Mouse (Mus musculus) hindbrain, embryonic 14.5 days (tissue): ENCODE results near the gene Slc27a5. TPM values are rescaled to one million over a fixed set of nuclear protein-coding genes. Genes with fewer than 3 reads are reported as not detected.

ENCODE experiments used
- ATAC-seq: fragments of 200-750 bp; cut with Nextera tagmentation; 2 replicates; pipeline ENCODE4 v1.8.0; 2017; ENCODE audit warnings: moderate number of reproducible peaks, mild to moderate bottlenecking, moderate TSS enrichment, moderate library complexity; ENCODE audit not compliant: low FRiP score
- DNase-seq: peaks from one replicate; pipeline ENCODE4 v3.0.0-alpha.2; 2015; ENCODE audit warnings: low spot score
- H3K27ac ChIP-seq: fragments of 300-500 bp; sonication (generic); 2 replicates; pipeline ENCODE4 v1.5.1; 2014; ENCODE audit warnings: mild to moderate bottlenecking, moderate library complexity
- H3K27me3 ChIP-seq: fragments of 300-500 bp; sonication (generic); 2 replicates; pipeline ENCODE4 v1.6.1; 2014; ENCODE audit warnings: mild to moderate bottlenecking, low read length, mixed read lengths; ENCODE audit not compliant: control insufficient read depth, insufficient read depth
- H3K36me3 ChIP-seq: fragments of 300-500 bp; sonication (generic); replicated peaks from 2 replicates; pipeline ENCODE4 v1.6.1; 2014; ENCODE audit not compliant: control insufficient read depth, insufficient read depth
- H3K4me1 ChIP-seq: fragments of 300-500 bp; sonication (generic); replicated peaks from 2 replicates; pipeline ENCODE4 v1.6.1; 2014; ENCODE audit warnings: antibody characterized with exemption, low read length, mixed read lengths; ENCODE audit not compliant: control insufficient read depth, insufficient read depth
- H3K4me2 ChIP-seq: fragments of 300-500 bp; sonication (generic); replicated peaks from 2 replicates; pipeline ENCODE4 v1.6.1; 2014; ENCODE audit warnings: mild to moderate bottlenecking, moderate library complexity
- H3K4me3 ChIP-seq: fragments of 300-500 bp; sonication (generic); replicated peaks from 2 replicates; pipeline ENCODE4 v1.5.1; 2014; ENCODE audit warnings: mild to moderate bottlenecking, low read length
- H3K9ac ChIP-seq: fragments of 300-500 bp; sonication (generic); 2 replicates; pipeline ENCODE4 v1.6.1; 2014
- H3K9me3 ChIP-seq: fragments of 300-500 bp; sonication (generic); 2 replicates; pipeline ENCODE4 v1.6.1; 2016; ENCODE audit warnings: low read length; ENCODE audit not compliant: control insufficient read depth
- WGBS: fragments of 180-500 bp; shearing (Covaris S2); extraction: QIAGEN DNeasy Blood & Tissue Kit; methylation state at CpG from one replicate; pipeline ENCODE4 v1.1.7; 2014; 5-methylcytosine and 5-hydroxymethylcytosine counted together
- polyA plus RNA-seq: library from polyadenylated mRNA; unstranded; fragments of >200 nt; fragmentation: Nextera tagmentation; extraction: Ambion mirVana; gene quantifications from 2 replicates; pipeline ENCODE4 v1.2.1, GENCODE M21; 2014

Slc27a5 gene
- polyA plus RNA-seq, 1 experiment from 2014 or later = 0.29 TPM

DNA sequence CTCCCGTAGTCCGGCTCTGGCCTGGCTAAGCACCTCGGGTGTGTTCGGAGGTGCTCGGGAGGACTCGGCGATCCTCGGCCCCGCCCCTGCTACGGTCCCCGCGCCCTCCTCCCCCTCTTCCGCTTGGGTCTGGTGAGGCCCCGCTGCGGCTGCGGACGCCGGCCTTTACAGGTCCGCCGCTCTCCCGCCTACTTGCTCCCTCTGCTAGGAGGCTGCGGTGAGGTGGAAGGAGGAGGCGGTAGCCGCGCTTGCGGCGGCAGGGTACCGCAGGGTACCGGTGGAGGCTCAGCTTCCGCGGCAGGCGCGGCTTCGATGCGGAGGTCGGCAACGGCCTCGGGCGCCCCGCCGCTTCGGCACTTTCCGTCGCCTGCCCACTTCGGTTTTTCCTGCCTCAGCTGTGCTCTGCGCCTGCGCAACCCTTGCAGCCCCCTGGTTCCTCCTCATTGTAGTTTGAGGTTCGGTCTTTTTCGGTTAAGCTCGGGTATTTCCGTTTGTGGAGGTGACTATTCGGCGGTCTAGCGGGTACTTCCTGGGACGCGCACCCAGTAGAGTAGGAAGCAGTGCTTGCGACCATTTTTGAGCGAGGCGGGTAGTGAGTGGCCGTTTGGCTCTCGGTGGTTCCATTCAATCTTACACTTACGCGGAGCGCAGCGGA lies 40.0 kb upstream of the Slc27a5 start, which contains the start of gene Ube2m:
Gene Ube2m (minus strand): TSS at position 375 of the 655 bp plus-strand sequence.
- no peaks in the 10 kb centered on the region for H3K9me3 ChIP-seq
- H3K27me3 ChIP-seq = peaks cover 17% of the 10 kb centered on the region
- ATAC-seq (peak; percentile 90), DNase-seq (peak; percentile 100)
- H3K36me3 ChIP-seq = peaks cover 22% of the 10 kb centered on the region
- H3K4me2 ChIP-seq = peak within 1 kb of the TSS; percentile 87
- H3K4me3 ChIP-seq = peak within 1 kb of the TSS; percentile 81
- whole genome bisulfite sequencing = under 1% methylated on average over 57 of the region's 65 CpGs
- peak within 1 kb of the TSS; percentile 94 for H3K9ac ChIP-seq
- H3K27ac ChIP-seq = peak within 1 kb of the TSS; percentile 99
- H3K4me1 ChIP-seq = peaks cover 35% of the 10 kb centered on the region

DNA sequence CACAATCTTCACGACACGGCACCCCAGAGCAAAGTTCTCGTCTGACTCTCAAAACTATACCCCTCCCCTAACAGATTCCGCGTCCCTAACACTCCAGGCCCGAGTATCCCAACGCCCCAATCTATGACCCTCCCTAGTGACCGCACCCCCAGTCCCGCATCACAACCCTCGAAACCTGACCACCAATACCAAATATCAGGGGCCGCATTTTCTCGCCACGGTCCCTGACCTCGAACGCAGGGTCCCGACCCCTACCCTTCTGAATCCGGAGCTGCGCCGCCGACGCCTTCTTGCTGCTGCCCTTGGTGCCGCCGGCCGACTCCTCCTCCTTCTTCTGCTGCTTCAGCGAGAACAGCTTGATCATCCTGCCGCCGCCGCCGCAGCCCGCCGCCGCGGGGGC lies 39.4 kb upstream of the Slc27a5 start:
- peak overlapping the region; percentile 81 for H3K4me3 ChIP-seq
- H3K27me3 ChIP-seq = peaks cover 10% of the 10 kb centered on the region
- H3K4me2 ChIP-seq = peak overlapping the region; percentile 87
- peak overlapping the region; percentile 99 for H3K27ac ChIP-seq
- no peaks in the 10 kb centered on the region for H3K9me3 ChIP-seq
- WGBS = under 1% methylated on average over 29 of the region's 33 CpGs
- no peak for ATAC-seq
- H3K4me1 ChIP-seq = peaks cover 35% of the 10 kb centered on the region
- DNase-seq = peak; percentile 26
- peaks cover 29% of the 10 kb centered on the region for H3K36me3 ChIP-seq
- H3K9ac ChIP-seq = peak overlapping the region; percentile 94

GRCm38 (mm10) chr7:13036806-13037205 lies 38.8 kb upstream of the Slc27a5 start:
- Histone ChIP-seq H3K9ac (peak overlapping the region; percentile 94), H3K4me1 (peaks cover 35% of the 10 kb centered on the region), H3K27me3 (peaks cover 5% of the 10 kb centered on the region), H3K27ac (peak overlapping the region; percentile 99; the same call in 1 of the 2 replicates), H3K4me3 (peak overlapping the region; percentile 81), H3K9me3 (no peaks in the 10 kb centered on the region), H3K36me3 (peaks cover 34% of the 10 kb centered on the region), H3K4me2 (peak overlapping the region; percentile 87)
- no peak for DNase-seq
- 54% methylated on average over 4 of the region's 4 CpGs for WGBS
- no peak for ATAC-seq

GRCm38 (mm10) chr7:13035211-13035855 lies 37.3 kb upstream of the Slc27a5 start:
- H3K9ac ChIP-seq = peak overlapping the region; percentile 20; the same call in 1 of the 2 replicates
- no peaks in the 10 kb centered on the region for H3K9me3 ChIP-seq
- peak overlapping the region; percentile 75 for H3K4me2 ChIP-seq
- no peak for DNase-seq
- H3K4me3 ChIP-seq = peak overlapping the region; percentile 48; the same call in 1 of the 2 replicates
- H3K27me3 ChIP-seq = no peaks in the 10 kb centered on the region
- peaks cover 49% of the 10 kb centered on the region for H3K36me3 ChIP-seq
- H3K4me1 ChIP-seq = peaks cover 35% of the 10 kb centered on the region
- H3K27ac ChIP-seq = peak overlapping the region; percentile 93
- WGBS = 84% methylated on average over 17 of the region's 17 CpGs
- no peak; the same call in 1 of the 2 replicates for ATAC-seq

GRCm38 (mm10) chr7:13034148-13034977 lies 36.4 kb upstream of the Slc27a5 start, which contains the start of gene Chmp2a:
Gene Chmp2a, minus strand, starts transcription at chr7:13034807.
- Histone ChIP-seq H3K4me2 (peak within 1 kb of the TSS; percentile 75), H3K4me1 (peaks cover 35% of the 10 kb centered on the region), H3K9ac (peak within 1 kb of the TSS; percentile 73), H3K4me3 (peak within 1 kb of the TSS; percentile 48), H3K36me3 (peaks cover 59% of the 10 kb centered on the region), H3K9me3 (no peaks in the 10 kb centered on the region), H3K27me3 (no peaks in the 10 kb centered on the region), H3K27ac (peak within 1 kb of the TSS; percentile 93)
- peak; percentile 98 for DNase-seq
- peak; percentile 84 for ATAC-seq
- WGBS = under 1% methylated on average over 45 of the region's 45 CpGs

- DNase-seq = no peak
- ATAC-seq = no peak
- peaks cover 27% of the 10 kb centered on the region for H3K4me1 ChIP-seq
- H3K4me3 ChIP-seq = peak overlapping the region; percentile 48
- peak overlapping the region; percentile 75 for H3K4me2 ChIP-seq
- no peaks in the 10 kb centered on the region for H3K27me3 ChIP-seq
- H3K9ac ChIP-seq = peak overlapping the region; percentile 73
- peaks cover 66% of the 10 kb centered on the region for H3K36me3 ChIP-seq
- no peaks in the 10 kb centered on the region for H3K9me3 ChIP-seq
- peak overlapping the region; percentile 93 for H3K27ac ChIP-seq
- 53% methylated on average over 13 of the region's 13 CpGs for WGBS
Measured at GRCm38 (mm10) chr7:13033451-13034147, 35.6 kb upstream of the Slc27a5 start.

- no peak overlapping the region for H3K9ac ChIP-seq
- H3K27me3 ChIP-seq = no peaks in the 10 kb centered on the region
- WGBS = 93% methylated on average over 7 of the region's 7 CpGs
- no peaks in the 10 kb centered on the region for H3K9me3 ChIP-seq
- DNase-seq (no peak), ATAC-seq (no peak)
- no peak overlapping the region for H3K4me2 ChIP-seq
- H3K36me3 ChIP-seq = peaks cover 77% of the 10 kb centered on the region
- H3K27ac ChIP-seq = no peak overlapping the region
- H3K4me3 ChIP-seq = no peak overlapping the region
- H3K4me1 ChIP-seq = peaks cover 27% of the 10 kb centered on the region
Measured at GRCm38 (mm10) chr7:13032541-13032940, 34.5 kb upstream of the Slc27a5 start.

DNA sequence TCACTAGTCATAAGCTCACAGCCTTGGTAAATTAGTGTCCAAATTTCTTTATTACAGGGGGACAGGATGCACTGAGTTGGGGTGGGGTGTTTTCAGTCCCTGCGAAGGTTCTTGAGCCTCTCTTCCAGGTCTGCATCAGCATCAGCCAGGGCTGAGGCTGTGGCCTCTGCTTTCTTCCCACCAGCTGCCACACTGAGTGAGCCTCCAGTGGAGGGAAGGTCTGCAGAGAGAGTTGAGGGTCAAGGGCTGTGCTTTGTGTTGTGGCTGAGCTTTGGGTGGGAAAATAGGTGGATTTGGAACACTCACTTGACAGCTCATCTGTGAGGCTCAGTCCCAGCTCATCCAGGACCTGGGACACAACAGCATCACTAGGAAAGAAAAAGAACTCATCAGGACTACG lies 34.0 kb upstream of the Slc27a5 start:
- 87% methylated on average over 2 of the region's 2 CpGs for WGBS
- Histone ChIP-seq H3K9ac (no peak overlapping the region), H3K9me3 (no peaks in the 10 kb centered on the region), H3K27me3 (no peaks in the 10 kb centered on the region), H3K4me3 (no peak overlapping the region), H3K4me1 (peaks cover 27% of the 10 kb centered on the region), H3K27ac (no peak overlapping the region), H3K4me2 (no peak overlapping the region), H3K36me3 (peaks cover 82% of the 10 kb centered on the region)
- DNase-seq (no peak), ATAC-seq (no peak)
